9 mouse cellular contexts compared by ENCODE assay signal in genomic region chr3:116614295-116614892, GRCm38 (mm10). TPM values are rescaled to one million over a fixed set of nuclear protein-coding genes. Genes with fewer than 3 reads are reported as not detected.
A peak's percentile ranks its signal among the peaks of the same experiment; 100 is the strongest.
DNase-seq lines count a peak whose midpoint lies in the region; ATAC-seq lines count a peak whose summit lies in the region.
"Had no signal": no experiment of that assay in that cellular context is flagged by ENCODE, and none has a peak within 500 bp of the region (broad histone marks: within the 10 kb centered on the region; RNA-seq: fewer than 3 reads in every experiment).

Gene Trmt13, minus strand, starts transcription at chr3:116614587.

- 95% methylated on average over 10 of the region's 10 CpGs for WGBS in forebrain, embryonic 13.5 days
- WGBS in lung, embryonic 16.5 days, result 48% methylated on average over 10 of the region's 10 CpGs

- no peaks in the 10 kb centered on the region for H3K9me3 ChIP-seq in forebrain, embryonic 13.5 days (replicated peaks)
- no peaks in the 10 kb centered on the region for H3K9me3 ChIP-seq in lung, embryonic 16.5 days (ENCODE audit: control insufficient read depth, low read length)

- no peaks in the 10 kb centered on the region for H3K4me1 ChIP-seq in forebrain, embryonic 13.5 days
- H3K4me1 ChIP-seq in lung, embryonic 16.5 days (replicated peaks; ENCODE audit: control insufficient read depth, insufficient read depth, low read length), result no peaks in the 10 kb centered on the region; the same call in 1 of the 2 replicates

- H3K4me3 ChIP-seq in forebrain, embryonic 13.5 days, result no peak within 1 kb of the TSS
- no peak within 1 kb of the TSS for H3K4me3 ChIP-seq in lung, embryonic 16.5 days (ENCODE audit: low read length)

- H3K9ac ChIP-seq in forebrain, embryonic 13.5 days, result no peak within 1 kb of the TSS
- H3K9ac ChIP-seq in lung, embryonic 16.5 days (ENCODE audit: low read length), result no peak within 1 kb of the TSS

- H3K27me3 ChIP-seq in forebrain, embryonic 13.5 days, result no peaks in the 10 kb centered on the region
- H3K27me3 ChIP-seq in lung, embryonic 16.5 days (ENCODE audit: control insufficient read depth, insufficient read depth, low read depth, low read length), result no peaks in the 10 kb centered on the region

- H3K36me3 ChIP-seq in forebrain, embryonic 13.5 days (ENCODE audit: poor library complexity, severe bottlenecking), result peaks cover 60% of the 10 kb centered on the region
- peaks cover 17% of the 10 kb centered on the region for H3K36me3 ChIP-seq in lung, embryonic 16.5 days (ENCODE audit: control insufficient read depth, insufficient read depth, low read length)

- no peak for ATAC-seq in forebrain, embryonic 13.5 days
- peak; percentile 52 for ATAC-seq in lung, embryonic 16.5 days (ENCODE audit: low read depth)

- no peak within 1 kb of the TSS for H3K4me2 ChIP-seq in forebrain, embryonic 13.5 days
- H3K4me2 ChIP-seq in lung, embryonic 16.5 days (ENCODE audit: low read depth, low read length), result no peak within 1 kb of the TSS

- H3K27ac ChIP-seq in forebrain, embryonic 13.5 days, result no peak within 1 kb of the TSS
- 0 out of 2 replicates have a peak within 1 kb of the TSS, but pooled peaks have one; percentile 44 for H3K27ac ChIP-seq in lung, embryonic 16.5 days (ENCODE audit: low read length)
- H3K27ac ChIP-seq: macrophage had no signal

- peak; percentile 4 for DNase-seq in gastrocnemius, adult 18-20 months (ENCODE audit: low spot score)
- no peak for DNase-seq in gastrocnemius, postnatal 10 days
- peak; percentile 41 for DNase-seq in NIH3T3 (ENCODE audit: low read depth)
- DNase-seq in layer of hippocampus, postnatal 10 days (ENCODE audit: low spot score in 2 of 2), result peak; percentile 10 to 25
- DNase-seq in telencephalon, adult 2 months (ENCODE audit: low read depth, low spot score), result peak; percentile 35
- DNase-seq in B cell, adult 2 months, result no peak

RNA-seq across cellular contexts. Expression of gene Trmt13, which starts in this region (rescaled TPM):
- 1 to 10 TPM; 3.3 to 4.6 TPM for total RNA-seq in gastrocnemius, adult 18-20 months (2021)
- 1 to 10 TPM; 6.9 to 9.3 TPM for total RNA-seq in gastrocnemius, postnatal 10 days (2021)
- 30.7 TPM in 2 replicates for polyA plus RNA-seq in forebrain, embryonic 13.5 days (2015; fragmentation: Nextera tagmentation; extraction: Ambion mirVana)
- 10 to 100 TPM; 14.0 to 17.5 TPM for total RNA-seq in layer of hippocampus, postnatal 10 days (2021)
- polyA plus RNA-seq in lung, embryonic 16.5 days (2015; fragmentation: Nextera tagmentation; extraction: Ambion mirVana), result 24.6 and 28.1 TPM in 2 replicates

Comparison
In these comparisons a context has a peak if more than half of its experiments do, and no peak if none do; other contexts are left out.
1. DNase-seq: peak in gastrocnemius, adult 18-20 months (single experiment), NIH3T3 (single experiment), layer of hippocampus, postnatal 10 days (2 of 2) and telencephalon, adult 2 months (single experiment); none in gastrocnemius, postnatal 10 days (single experiment) and B cell, adult 2 months (0 of 2).